Mouse (Mus musculus) spleen, adult 2 months (tissue): ENCODE measurements around the gene Slc25a22.

Experiments used
- CTCF ChIP-seq: fragments of 200-500 bp; IDR thresholded peaks from 2 replicates; pipeline ENCODE4 v1.5.1; 2011; ENCODE audit warnings: mild to moderate bottlenecking, inconsistent platforms; ENCODE audit not compliant: insufficient read depth, insufficient read length, insufficient replicate concordance; ENCODE audit errors: extremely low read depth
- POLR2A ChIP-seq: fragments of 200-500 bp; IDR thresholded peaks from 2 replicates; pipeline ENCODE4 v1.6.1; 2011; ENCODE audit warnings: low read depth, low read length, inconsistent platforms

DNA sequence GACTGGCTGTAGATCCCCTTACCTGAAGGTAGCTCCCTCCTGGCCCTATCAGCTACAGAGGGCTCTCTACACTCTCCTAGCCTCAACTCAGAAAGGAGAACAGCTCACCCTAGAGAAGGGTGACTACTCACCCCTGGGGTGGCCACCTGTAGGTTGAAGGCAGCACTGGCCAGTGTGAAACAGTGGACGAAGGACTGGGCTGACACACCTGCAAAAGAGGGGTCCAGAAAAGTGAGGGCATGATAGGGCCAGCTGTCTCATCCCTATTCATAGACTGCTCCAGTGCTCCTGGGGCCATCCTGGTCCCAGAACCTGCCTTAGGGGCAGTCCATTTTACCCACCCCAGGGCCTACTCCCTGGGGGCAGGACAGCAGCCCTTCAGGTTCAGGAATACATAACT is 26.0 kb downstream of the Slc25a22 start:
- TF ChIP-seq POLR2A: no peak
- TF ChIP-seq CTCF: no peak
